15 mouse cellular contexts compared by ENCODE assay signal in genomic region chr2:75706435-75706834, GRCm38 (mm10). TPM values are rescaled to one million over a fixed set of nuclear protein-coding genes. Genes with fewer than 3 reads are reported as not detected.
DNase-seq lines count a peak whose midpoint lies in the region; ATAC-seq and TF ChIP-seq lines count a peak whose summit lies in the region.
"Had no signal": no experiment of that assay in that cellular context is flagged by ENCODE, and none has a peak within 500 bp of the region (broad histone marks: within the 10 kb centered on the region; RNA-seq: fewer than 3 reads in every experiment).

No protein-coding gene starts in this region.

- TF ChIP-seq POLR2A in kidney, adult 2 months (IDR thresholded peaks at IDR 0.05; ENCODE audit: low read depth, low read length) = no peak
- TF ChIP-seq POLR2A in ES-Bruce4 (IDR thresholded peaks at IDR 0.05; ENCODE audit: insufficient read depth, low read length) = no peak

- H3K4me3 ChIP-seq in forebrain, embryonic 13.5 days = no peak overlapping the region
- no peak overlapping the region for H3K4me3 ChIP-seq in forebrain, embryonic 16.5 days (replicated peaks; ENCODE audit: low read length)
- no peak overlapping the region for H3K4me3 ChIP-seq in kidney, postnatal 0 days (replicated peaks; ENCODE audit: low read depth, low read length)
- H3K4me3 ChIP-seq in kidney, adult 2 months (ENCODE audit: insufficient read depth, low read depth, low read length) = no peak overlapping the region
- H3K4me3 ChIP-seq in ES-Bruce4 (ENCODE audit: low read depth, low read length) = peak overlapping the region; percentile 4; the same call in 1 of the 2 replicates
- H3K4me3 ChIP-seq in liver, embryonic 16.5 days (ENCODE audit: low read depth, low read length) = no peak overlapping the region
- H3K4me3 ChIP-seq: hindbrain, embryonic 12.5 days; limb, embryonic 12.5 days had no signal

- no peak for DNase-seq in kidney, postnatal 0 days (ENCODE audit: low spot score)
- no peak for DNase-seq in kidney, adult 2 months
- no peak for DNase-seq in yolk sac, embryonic 10.5 days (ENCODE audit: low spot score)
- DNase-seq in cerebellum, adult 18-20 months = no peak
- DNase-seq: cerebellum, postnatal 25 days; kidney, postnatal 10 days; spleen, adult 18-20 months; thymus, postnatal 36 days had no signal

- no peaks in the 10 kb centered on the region for H3K36me3 ChIP-seq in forebrain, embryonic 13.5 days (ENCODE audit: poor library complexity, severe bottlenecking)
- H3K36me3 ChIP-seq in forebrain, embryonic 16.5 days (ENCODE audit: control insufficient read depth, insufficient read depth) = no peaks in the 10 kb centered on the region
- no peaks in the 10 kb centered on the region for H3K36me3 ChIP-seq in kidney, postnatal 0 days (ENCODE audit: insufficient read depth, low read length)
- no peaks in the 10 kb centered on the region for H3K36me3 ChIP-seq in kidney, adult 2 months (ENCODE audit: control insufficient read depth, insufficient read depth, low read length)
- H3K36me3 ChIP-seq in ES-Bruce4 (ENCODE audit: control insufficient read depth, insufficient read depth, low read length, poor library complexity, severe bottlenecking) = no peaks in the 10 kb centered on the region; the same call in 1 of the 2 replicates
- peaks cover 5% of the 10 kb centered on the region; the same call in 1 of the 2 replicates for H3K36me3 ChIP-seq in liver, embryonic 16.5 days (ENCODE audit: control insufficient read depth, insufficient read depth)
- H3K36me3 ChIP-seq: hindbrain, embryonic 12.5 days; limb, embryonic 12.5 days had no signal

- no peak for ATAC-seq in forebrain, embryonic 13.5 days
- ATAC-seq in forebrain, embryonic 16.5 days = no peak
- ATAC-seq in kidney, postnatal 0 days (replicated peaks; ENCODE audit: low FRiP score, low read depth) = no peak
- ATAC-seq in liver, embryonic 16.5 days (ENCODE audit: low read depth) = no peak

- 0 out of 2 replicates have a peak overlapping the region, but pooled peaks have one; percentile 28 for H3K27ac ChIP-seq in forebrain, embryonic 13.5 days
- H3K27ac ChIP-seq in forebrain, embryonic 16.5 days (ENCODE audit: low read length) = no peak overlapping the region
- peak overlapping the region; percentile 8; the same call in 1 of the 2 replicates for H3K27ac ChIP-seq in kidney, postnatal 0 days
- no peak overlapping the region for H3K27ac ChIP-seq in kidney, adult 2 months (ENCODE audit: insufficient read depth, low read depth, low read length)
- H3K27ac ChIP-seq in ES-Bruce4 (ENCODE audit: insufficient read depth, low read length) = peak overlapping the region; percentile 88
- peak overlapping the region; percentile 100 for H3K27ac ChIP-seq in liver, embryonic 16.5 days (ENCODE audit: low read length)
- H3K27ac ChIP-seq: hindbrain, embryonic 12.5 days; limb, embryonic 12.5 days had no signal

- H3K9ac ChIP-seq in forebrain, embryonic 13.5 days = no peak overlapping the region
- no peak overlapping the region for H3K9ac ChIP-seq in forebrain, embryonic 16.5 days (replicated peaks; ENCODE audit: low read depth, low read length)
- H3K9ac ChIP-seq in kidney, postnatal 0 days (ENCODE audit: low read depth, low read length) = no peak overlapping the region
- H3K9ac ChIP-seq in ES-Bruce4 (ENCODE audit: low read depth, poor library complexity, severe bottlenecking) = peak overlapping the region; percentile 71; the same call in 1 of the 2 replicates
- peak overlapping the region; percentile 85 for H3K9ac ChIP-seq in liver, embryonic 16.5 days (ENCODE audit: low read depth, low read length)
- H3K9ac ChIP-seq: hindbrain, embryonic 12.5 days; limb, embryonic 12.5 days had no signal

- TF ChIP-seq EP300 in ES-Bruce4 (IDR thresholded peaks at IDR 0.05; ENCODE audit: insufficient read depth, low read depth, low read length) = no peak

- WGBS in forebrain, embryonic 13.5 days = 40% methylated on average over 5 of the region's 5 CpGs
- WGBS in forebrain, embryonic 16.5 days = 39% methylated on average over 5 of the region's 5 CpGs
- 60% methylated on average over 5 of the region's 5 CpGs for WGBS in kidney, postnatal 0 days
- WGBS in kidney, adult 2 months = 50% methylated on average over 5 of the region's 5 CpGs
- WGBS in liver, embryonic 16.5 days (ENCODE audit: insufficient replicate concordance) = 48% methylated on average over 5 of the region's 5 CpGs

- H3K9me3 ChIP-seq in forebrain, embryonic 13.5 days (replicated peaks) = peaks cover 4% of the 10 kb centered on the region; the same call in 1 of the 2 replicates
- peaks cover 4% of the 10 kb centered on the region; the same call in 1 of the 2 replicates for H3K9me3 ChIP-seq in forebrain, embryonic 16.5 days (ENCODE audit: control insufficient read depth, low read length)
- no peaks in the 10 kb centered on the region for H3K9me3 ChIP-seq in kidney, postnatal 0 days (replicated peaks; ENCODE audit: low read length)
- peaks cover 5% of the 10 kb centered on the region; the same call in 1 of the 2 replicates for H3K9me3 ChIP-seq in ES-Bruce4 (replicated peaks; ENCODE audit: control insufficient read depth, insufficient read depth, low read length, poor library complexity, severe bottlenecking)
- 0 out of 2 replicates have a peak, but pooled peaks cover 3% of the 10 kb centered on the region for H3K9me3 ChIP-seq in liver, embryonic 16.5 days (replicated peaks; ENCODE audit: control insufficient read depth, low read length)
- H3K9me3 ChIP-seq: hindbrain, embryonic 12.5 days; limb, embryonic 12.5 days had no signal

- TF ChIP-seq CTCF in kidney, postnatal 0 days (IDR thresholded peaks at IDR 0.05; ENCODE audit: low read depth) = no peak
- TF ChIP-seq CTCF in kidney, adult 2 months (conservative IDR thresholded peaks at IDR 0.05; ENCODE audit: insufficient read depth, insufficient read length, low read depth, low read length) = no peak
- TF ChIP-seq CTCF in ES-Bruce4 (IDR thresholded peaks at IDR 0.05; ENCODE audit: low read depth, low read length) = no peak

- no peak overlapping the region for H3K4me2 ChIP-seq in forebrain, embryonic 13.5 days
- H3K4me2 ChIP-seq in forebrain, embryonic 16.5 days (ENCODE audit: low read length) = no peak overlapping the region
- H3K4me2 ChIP-seq in kidney, postnatal 0 days (ENCODE audit: low read length) = no peak overlapping the region
- H3K4me2 ChIP-seq in liver, embryonic 16.5 days (ENCODE audit: low read depth, low read length) = peak overlapping the region; percentile 98
- H3K4me2 ChIP-seq: hindbrain, embryonic 12.5 days; limb, embryonic 12.5 days; midbrain, embryonic 11.5 days had no signal

- H3K4me1 ChIP-seq in forebrain, embryonic 13.5 days = peaks cover 33% of the 10 kb centered on the region
- H3K4me1 ChIP-seq in forebrain, embryonic 16.5 days (replicated peaks; ENCODE audit: control insufficient read depth, insufficient read depth, low read length) = peaks cover 18% of the 10 kb centered on the region
- peaks cover 14% of the 10 kb centered on the region for H3K4me1 ChIP-seq in kidney, postnatal 0 days (replicated peaks; ENCODE audit: insufficient read depth, low read length)
- H3K4me1 ChIP-seq in kidney, adult 2 months (ENCODE audit: control insufficient read depth, insufficient read depth, low read length) = peaks cover 11% of the 10 kb centered on the region
- H3K4me1 ChIP-seq in ES-Bruce4 (ENCODE audit: control insufficient read depth, insufficient read depth, low read length) = no peaks in the 10 kb centered on the region
- peaks cover 37% of the 10 kb centered on the region for H3K4me1 ChIP-seq in liver, embryonic 16.5 days (ENCODE audit: control insufficient read depth, low read depth, low read length)

- H3K27me3 ChIP-seq in forebrain, embryonic 13.5 days = no peaks in the 10 kb centered on the region
- 0 out of 2 replicates have a peak, but pooled peaks cover 2% of the 10 kb centered on the region for H3K27me3 ChIP-seq in forebrain, embryonic 16.5 days (replicated peaks; ENCODE audit: control insufficient read depth, insufficient read depth, low read length)
- no peaks in the 10 kb centered on the region for H3K27me3 ChIP-seq in kidney, postnatal 0 days (ENCODE audit: insufficient read depth, low read length)
- H3K27me3 ChIP-seq in kidney, adult 2 months (replicated peaks; ENCODE audit: control insufficient read depth, insufficient read depth, low read length) = no peaks in the 10 kb centered on the region
- H3K27me3 ChIP-seq in ES-Bruce4 (ENCODE audit: control insufficient read depth, insufficient read depth, low read length, poor library complexity, severe bottlenecking) = no peaks in the 10 kb centered on the region
- no peaks in the 10 kb centered on the region for H3K27me3 ChIP-seq in liver, embryonic 16.5 days (ENCODE audit: control insufficient read depth, insufficient read depth, low read depth, low read length)
- H3K27me3 ChIP-seq: hindbrain, embryonic 12.5 days; limb, embryonic 12.5 days had no signal

RNA-seq across cellular contexts. Expression of gene Nfe2l2, which starts 2.0 kb away (rescaled TPM):
- polyA plus RNA-seq in forebrain, embryonic 13.5 days (2015; fragmentation: Nextera tagmentation; extraction: Ambion mirVana) = 15.6 and 15.9 TPM in 2 replicates
- polyA plus RNA-seq in forebrain, embryonic 16.5 days (2015; fragmentation: Nextera tagmentation; extraction: Ambion mirVana) = 12.7 and 16.1 TPM in 2 replicates
- 96.6 and 97.0 TPM in 2 replicates for polyA plus RNA-seq in kidney, postnatal 0 days (2015; fragmentation: Nextera tagmentation; extraction: Ambion mirVana)
- 58.0 and 59.5 TPM in 2 replicates for polyA plus RNA-seq in kidney, adult 2 months (2012; rRNA removed)
- 103 and 105 TPM in 2 replicates for polyA plus RNA-seq in ES-Bruce4 (2011; ENCODE audit: insufficient read depth, insufficient read length, low read depth, missing spikeins)
- polyA plus RNA-seq in liver, embryonic 16.5 days (2015; fragmentation: Nextera tagmentation; extraction: Ambion mirVana) = 41.3 and 41.4 TPM in 2 replicates

RNA-seq across cellular contexts. Expression of gene Hnrnpa3, which starts 47.4 kb away (rescaled TPM):
- 354 and 365 TPM in 2 replicates for polyA plus RNA-seq in forebrain, embryonic 13.5 days (2015; fragmentation: Nextera tagmentation; extraction: Ambion mirVana)
- 266 TPM in 2 replicates for polyA plus RNA-seq in forebrain, embryonic 16.5 days (2015; fragmentation: Nextera tagmentation; extraction: Ambion mirVana)
- 240 and 270 TPM in 2 replicates for polyA plus RNA-seq in kidney, postnatal 0 days (2015; fragmentation: Nextera tagmentation; extraction: Ambion mirVana)
- polyA plus RNA-seq in kidney, adult 2 months (2012; rRNA removed) = 16.2 and 34.0 TPM in 2 replicates
- 775 and 839 TPM in 2 replicates for polyA plus RNA-seq in ES-Bruce4 (2011; ENCODE audit: insufficient read depth, insufficient read length, low read depth, missing spikeins)
- polyA plus RNA-seq in liver, embryonic 16.5 days (2015; fragmentation: Nextera tagmentation; extraction: Ambion mirVana) = 94.3 and 105 TPM in 2 replicates

Comparison
In these comparisons a context has a peak if more than half of its experiments do, and no peak if none do; other contexts are left out.
1. H3K27ac ChIP-seq: peak in forebrain, embryonic 13.5 days (single experiment), kidney, postnatal 0 days (single experiment), ES-Bruce4 (single experiment) and liver, embryonic 16.5 days (single experiment); none in forebrain, embryonic 16.5 days (single experiment) and kidney, adult 2 months (single experiment).
2. H3K9ac ChIP-seq: peak in ES-Bruce4 (single experiment) and liver, embryonic 16.5 days (single experiment); none in forebrain, embryonic 13.5 days (single experiment), forebrain, embryonic 16.5 days (single experiment) and kidney, postnatal 0 days (single experiment).